Mouse (Mus musculus) MEL (cell line): Measurements from ENCODE around the gene Ube2g2. TPM values are rescaled to one million over a fixed set of nuclear protein-coding genes. Genes with fewer than 3 reads are reported as not detected.

Source experiments
- DNase-seq: peaks from one replicate; pipeline ENCODE4 v3.0.0; 2011; ENCODE audit warnings: low read depth, low spot score
- H3K27ac ChIP-seq: 2 replicates; pipeline ENCODE4 v1.5.1; 2012; ENCODE audit warnings: low read depth, mild to moderate bottlenecking, control low read depth, low read length, moderate library complexity; ENCODE audit not compliant: control insufficient read depth
- H3K27me3 ChIP-seq, 2 experiments: fragments of 150-350 bp in 1 of 2; sonication (generic) in 1 of 2; 2 replicates each; pipeline ENCODE4 v1.6.1; 2012; ENCODE audit warnings: low read length in 2 of 2, mild to moderate bottlenecking in 2 of 2, improper control_type of control experiment in 1 of 2, moderate library complexity in 1 of 2; ENCODE audit not compliant: insufficient read depth in 2 of 2, control insufficient read depth in 1 of 2
- H3K36me3 ChIP-seq, 2 experiments: 2 replicates each; pipeline ENCODE4 v1.6.1; 2012 to 2014; ENCODE audit warnings: low read length in 2 of 2, improper control_type of control experiment in 1 of 2, inconsistent platforms in 1 of 2, mild to moderate bottlenecking in 1 of 2; ENCODE audit not compliant: insufficient read depth in 2 of 2, control insufficient read depth in 1 of 2
- H3K4me1 ChIP-seq, 2 experiments: fragments of 150-350 bp in 1 of 2; sonication (generic) in 1 of 2; 2 replicates each; pipeline ENCODE4 v1.6.1; 2012; ENCODE audit warnings: low read length in 2 of 2, improper control_type of control experiment in 1 of 2, mild to moderate bottlenecking in 1 of 2; ENCODE audit not compliant: insufficient read depth in 2 of 2, control insufficient read depth in 1 of 2
- H3K4me3 ChIP-seq, 2 experiments: fragments of 150-350 bp in 1 of 2; sonication (generic) in 1 of 2; 2 replicates each; pipeline ENCODE4 v1.5.1; 2012; ENCODE audit warnings: low read depth in 2 of 2, low read length in 2 of 2, mild to moderate bottlenecking in 2 of 2, moderate library complexity in 2 of 2, control low read depth in 1 of 2, improper control_type of control experiment in 1 of 2; ENCODE audit not compliant: control insufficient read depth in 1 of 2, insufficient read depth in 1 of 2
- H3K79me2 ChIP-seq: 2 replicates; pipeline ENCODE4 v1.6.1; 2012; ENCODE audit warnings: mild to moderate bottlenecking, low read length, moderate library complexity; ENCODE audit not compliant: control insufficient read depth, poor library complexity, insufficient read depth
- H3K9ac ChIP-seq: 2 replicates; pipeline ENCODE4 v1.6.1; 2012; ENCODE audit warnings: low read depth, mild to moderate bottlenecking, control low read depth, low read length, moderate library complexity; ENCODE audit not compliant: control insufficient read depth, poor library complexity, severe bottlenecking
- H3K9me3 ChIP-seq: fragments of 150-350 bp; sonication (generic); replicated peaks from 2 replicates; pipeline ENCODE4 v1.6.1; 2012; ENCODE audit warnings: mild to moderate bottlenecking, low read length, improper control_type of control experiment, moderate library complexity; ENCODE audit not compliant: insufficient read depth
- CHD1 ChIP-seq: IDR thresholded peaks from 2 replicates; pipeline ENCODE4 v1.6.1; 2012; ENCODE audit warnings: low read depth, mild to moderate bottlenecking, inconsistent platforms, low read length, improper control_type of control experiment
- CTCF ChIP-seq, 3 experiments: IDR thresholded peaks in 2 of 3; conservative IDR thresholded peaks in 1 of 3; 2 replicates each; pipeline ENCODE4 v1.5.1; 2011 to 2012; ENCODE audit warnings: low read length in 3 of 3, low read depth in 2 of 3, mild to moderate bottlenecking in 2 of 3, improper control_type of control experiment in 1 of 3, inconsistent platforms in 1 of 3, mixed read lengths in 1 of 3, moderate library complexity in 1 of 3; ENCODE audit not compliant: control insufficient read depth in 1 of 3, insufficient read depth in 1 of 3, poor library complexity in 1 of 3, severe bottlenecking in 1 of 3
- E2F4 ChIP-seq: IDR thresholded peaks from 2 replicates; pipeline ENCODE4 v1.6.1; 2011; ENCODE audit warnings: low read depth, low read length, improper control_type of control experiment, borderline replicate concordance
- GABPA ChIP-seq: IDR thresholded peaks from 2 replicates; pipeline ENCODE4 v1.6.1; 2012; ENCODE audit warnings: low read depth, mild to moderate bottlenecking, inconsistent platforms, low read length, improper control_type of control experiment, moderate library complexity
- GATA1 ChIP-seq: IDR thresholded peaks from 2 replicates; pipeline ENCODE4 v1.6.1; 2011; ENCODE audit warnings: low read depth, low read length, improper control_type of control experiment
- JUND ChIP-seq: IDR thresholded peaks from 2 replicates; pipeline ENCODE4 v1.6.1; 2011; ENCODE audit warnings: low read depth, mild to moderate bottlenecking, improper control_type of control experiment, low read length
- MAX ChIP-seq: IDR thresholded peaks from 2 replicates; pipeline ENCODE4 v1.6.1; 2011; ENCODE audit warnings: low read length, improper control_type of control experiment
- MEF2A ChIP-seq: IDR thresholded peaks from 2 replicates; pipeline ENCODE4 v1.6.1; 2014; ENCODE audit warnings: low read depth, mild to moderate bottlenecking, inconsistent platforms, low read length, improper control_type of control experiment; ENCODE audit not compliant: poor library complexity, insufficient replicate concordance, severe bottlenecking; ENCODE audit errors: extremely low read depth
- MYB ChIP-seq: IDR thresholded peaks from 2 replicates; pipeline ENCODE4 v1.6.1; 2011; ENCODE audit warnings: mild to moderate bottlenecking, low read depth, low read length, improper control_type of control experiment
- RAD21 ChIP-seq: IDR thresholded peaks from 2 replicates; pipeline ENCODE4 v1.6.1; 2011; ENCODE audit warnings: mild to moderate bottlenecking, low read depth, low read length, improper control_type of control experiment
- UBTF ChIP-seq: IDR thresholded peaks from 2 replicates; pipeline ENCODE4 v1.6.1; 2012; ENCODE audit warnings: low read depth, mild to moderate bottlenecking, inconsistent platforms, low read length, improper control_type of control experiment, moderate library complexity, borderline replicate concordance; ENCODE audit not compliant: insufficient read depth
- USF2 ChIP-seq, 2 experiments: IDR thresholded peaks; 2 replicates each; pipeline ENCODE4 v1.6.1; 2011 to 2012; ENCODE audit warnings: improper control_type of control experiment in 2 of 2, low read length in 2 of 2, borderline replicate concordance in 1 of 2, inconsistent platforms in 1 of 2, low read depth in 1 of 2, mild to moderate bottlenecking in 1 of 2; ENCODE audit not compliant: insufficient read depth in 1 of 2
- ZKSCAN1 ChIP-seq: IDR thresholded peaks from 2 replicates; pipeline ENCODE4 v1.6.1; 2012; ENCODE audit warnings: low read depth, mild to moderate bottlenecking, inconsistent platforms, low read length, improper control_type of control experiment, moderate library complexity
- polyA plus RNA-seq, 2 experiments: library from polyadenylated mRNA; stranded (reverse) in 1 of 2; unstranded in 1 of 2; fragments of >175 nt in 1 of 2; fragments of >200 nt in 1 of 2; gene quantifications; 2 replicates each; pipeline versions ENCODE4 v1.2.1 to v1.2.4; 2012; ENCODE audit warnings: low replicate concordance in 2 of 2, low read depth in 1 of 2; ENCODE audit not compliant: insufficient read length in 2 of 2, insufficient read depth in 1 of 2, missing spikeins in 1 of 2
- total RNA-seq: library from RNA; depleted of rRNA; stranded (reverse); fragments of 300-350 nt; gene quantifications from 2 replicates; pipeline ENCODE4 v1.2.3, GENCODE M21; 2012

Ube2g2 gene
- total and polyA plus RNA-seq, 3 experiments = 62.4 to 112 TPM; not detected in 1

GRCm38 (mm10) chr10:77682994-77683393, 60.9 kb downstream of the Ube2g2 start:
- no peak overlapping the region for H3K4me3 ChIP-seq
- no peaks in the 10 kb centered on the region for H3K36me3 ChIP-seq
- no peaks in the 10 kb centered on the region for H3K4me1 ChIP-seq
- H3K27me3 ChIP-seq = peaks cover 11 to 17% of the 10 kb centered on the region in 2 experiments
- H3K9me3 ChIP-seq = no peaks in the 10 kb centered on the region
- H3K79me2 ChIP-seq = no peaks in the 10 kb centered on the region
- H3K27ac ChIP-seq = no peak overlapping the region
- no peak for DNase-seq
- H3K9ac ChIP-seq = no peak overlapping the region
- TF ChIP-seq MEF2A (no peak), ZKSCAN1 (no peak), JUND (no peak)

GRCm38 (mm10) chr10:77684181-77684580, 62.1 kb downstream of the Ube2g2 start:
- TF ChIP-seq CHD1 (no peak), UBTF (no peak), USF2 (IDR thresholded peaks at IDR 0.05; ENCODE audit: borderline replicate concordance in 1 of 2, insufficient read depth in 1 of 2, low read depth in 1 of 2, low read length in 2 of 2) (no peak), CTCF (IDR thresholded peaks at IDR 0.05 in 2 of 3, conservative IDR thresholded peaks at IDR 0.05 in 1 of 3; ENCODE audit: control insufficient read depth in 1 of 3, insufficient read depth in 1 of 3, low read depth in 2 of 3, low read length in 3 of 3, poor library complexity in 1 of 3, severe bottlenecking in 1 of 3) (no peak), GATA1 (no peak), GABPA (no peak)

GRCm38 (mm10) chr10:77685895-77686664, 64.0 kb downstream of the Ube2g2 start, which contains the start of gene Tspear:
Gene Tspear (plus strand): TSS chr10:77686569.
- H3K27ac ChIP-seq = no peak within 1 kb of the TSS
- TF ChIP-seq ZKSCAN1 = no peak
- TF ChIP-seq E2F4 = no peak
- TF ChIP-seq RAD21 = no peak
- no peak for TF ChIP-seq MAX
- no peak for TF ChIP-seq JUND
- no peak for TF ChIP-seq MYB
- no peak for TF ChIP-seq UBTF
- H3K9me3 ChIP-seq = no peaks in the 10 kb centered on the region
- no peaks in the 10 kb centered on the region for H3K4me1 ChIP-seq
- DNase-seq = no peak
- no peak within 1 kb of the TSS for H3K4me3 ChIP-seq
- peaks cover 14 to 18% of the 10 kb centered on the region in 2 experiments for H3K27me3 ChIP-seq
- H3K79me2 ChIP-seq = no peaks in the 10 kb centered on the region
- H3K9ac ChIP-seq = no peak within 1 kb of the TSS
- H3K36me3 ChIP-seq = no peaks in the 10 kb centered on the region

More at GRCm38 (mm10) chr10:77684181-77684580, 62.1 kb downstream of the Ube2g2 start:
- Histone ChIP-seq H3K9me3 (no peaks in the 10 kb centered on the region), H3K27me3 (peaks cover 16 to 22% of the 10 kb centered on the region in 2 experiments), H3K4me1 (no peaks in the 10 kb centered on the region), H3K27ac (no peak overlapping the region), H3K4me3 (no peak overlapping the region), H3K9ac (no peak overlapping the region), H3K36me3 (no peaks in the 10 kb centered on the region), H3K79me2 (no peaks in the 10 kb centered on the region)
- DNase-seq = no peak
